Mouse (Mus musculus) heart, postnatal 36 days (tissue): Measurements from ENCODE around the gene Matn4. TPM values are rescaled to one million over a fixed set of nuclear protein-coding genes. Genes with fewer than 3 reads are reported as not detected.

Experiments
- DNase-seq, 2 experiments: peaks; one replicate each; pipeline ENCODE4 v3.0.0; 2021 to 2022
- intact Hi-C: fragments of 180-260 bp; cut with DNase I; formaldehyde crosslinking; loops from one replicate; pipeline ENCODE4 v1.15.1; 2025
- total RNA-seq, 2 experiments: library from RNA; stranded (reverse); gene quantifications; 2 replicates each; pipeline ENCODE4 v1.2.3; 2021

Gene Matn4
- total RNA-seq, 2 experiments from 2014 or later, result 0.51 to 0.75 TPM

DNA sequence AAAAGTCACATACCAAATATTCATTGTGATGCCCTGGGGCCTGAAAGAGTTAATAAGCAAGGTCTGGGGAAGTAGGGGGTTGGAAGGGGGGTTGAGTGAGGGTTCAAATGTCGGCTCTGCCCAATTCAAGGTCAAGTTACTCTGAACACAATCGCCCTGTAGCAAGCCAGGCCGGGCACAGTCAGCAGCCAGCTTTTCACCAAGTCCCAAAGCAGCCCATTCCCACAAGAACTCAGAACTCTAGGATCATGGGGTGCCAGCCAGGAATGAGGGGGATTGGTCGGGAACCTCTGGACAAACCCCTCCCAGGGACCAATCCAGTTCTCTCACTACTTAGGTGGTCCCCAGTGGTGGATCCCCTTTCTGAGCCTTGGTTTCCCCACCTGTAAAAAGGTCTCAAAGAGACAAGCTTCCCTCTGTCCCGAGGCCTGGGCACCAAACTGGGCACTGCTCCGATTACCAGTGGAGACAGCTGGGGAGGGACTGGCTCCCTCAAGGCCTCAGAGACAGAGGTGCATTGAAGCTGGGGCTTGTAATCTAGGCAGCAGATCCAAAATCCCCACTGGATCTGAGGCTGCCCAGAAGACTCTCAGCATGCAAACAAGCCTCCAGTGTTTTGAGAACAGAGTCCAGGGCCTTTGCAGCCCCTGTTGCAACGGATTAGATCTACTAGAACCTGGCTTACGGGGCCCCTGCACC lies 31.4 kb upstream of the Matn4 start:
- DNase-seq, result no peak
- intact Hi-C loops, result no loop called here

DNA sequence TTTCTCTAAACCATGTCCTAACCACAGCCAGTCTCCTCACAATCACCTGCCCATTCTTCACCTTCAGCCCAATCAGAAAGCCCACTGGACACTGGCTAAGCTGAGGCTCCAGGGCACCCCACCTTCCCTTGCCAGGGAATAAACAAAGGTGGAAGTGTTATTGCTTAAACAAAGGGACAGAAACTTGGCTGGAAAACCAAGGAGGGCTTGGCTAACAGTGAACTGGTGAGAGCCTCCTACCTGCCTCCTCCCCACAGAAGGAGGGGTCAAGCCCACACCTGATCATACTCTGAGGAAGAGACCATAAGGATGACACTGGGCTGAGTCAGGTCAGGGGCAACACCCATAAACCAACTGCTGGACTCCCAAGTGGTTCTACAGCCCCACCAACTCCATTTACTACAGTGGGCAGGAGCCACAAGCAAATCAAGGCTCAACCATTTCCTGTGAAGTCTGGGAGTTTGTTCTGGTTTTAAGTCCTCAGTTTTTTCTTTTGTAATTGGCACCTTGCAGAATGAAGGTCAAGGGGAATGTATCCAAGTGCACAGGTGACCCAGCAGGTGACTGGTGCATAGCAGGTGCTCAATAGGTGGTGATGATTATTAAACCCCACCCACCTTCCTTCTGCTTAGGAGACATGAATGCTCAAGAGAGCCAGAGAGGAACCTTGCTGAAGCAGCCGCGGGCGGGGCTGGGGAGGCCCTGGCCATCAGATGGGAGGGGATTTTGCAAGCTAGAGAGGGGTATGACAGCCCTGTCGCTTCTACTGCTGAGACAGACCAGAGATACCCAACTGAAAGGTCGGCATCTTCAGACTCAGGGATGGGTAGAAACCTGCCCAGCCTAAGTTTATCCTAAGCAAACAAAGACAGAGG lies 30.5 kb upstream of the Matn4 start:
- intact Hi-C loops, result no loop called here
- no peak for DNase-seq

GRCm38 (mm10) chr2:164434681-164435080 lies 29.7 kb upstream of the Matn4 start:
- DNase-seq, result no peak
- intact Hi-C loops, result no loop called here

DNA sequence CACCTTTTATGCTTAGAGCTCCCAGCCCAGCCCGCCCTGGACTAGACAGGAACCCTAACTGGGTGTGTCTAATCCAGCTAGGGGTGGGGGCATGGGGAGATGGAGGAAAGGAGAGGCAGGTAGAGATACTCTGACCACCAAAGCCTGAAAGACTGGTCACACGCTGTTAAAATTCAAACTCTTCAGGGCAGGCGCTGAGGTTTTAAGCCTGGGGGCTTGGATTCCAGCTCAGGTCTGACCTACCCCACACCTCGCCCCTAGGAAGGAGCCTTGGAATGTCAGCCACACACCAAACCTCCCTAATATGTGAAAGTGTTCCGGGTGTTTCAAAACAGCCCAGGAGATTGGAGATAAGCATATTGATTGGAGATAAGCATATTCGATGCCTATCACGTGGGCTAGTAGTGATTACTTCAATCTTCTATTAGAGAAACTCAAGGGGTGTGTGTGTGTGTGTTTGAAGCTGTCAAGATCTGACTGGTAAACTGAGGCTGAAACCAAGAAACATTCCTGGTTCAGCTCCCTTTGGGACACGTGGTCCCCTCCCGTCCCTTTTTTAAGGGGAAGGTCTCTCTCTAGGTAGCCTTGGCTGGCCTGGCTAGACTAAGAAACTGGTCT lies 28.4 kb upstream of the Matn4 start:
- intact Hi-C loops, result no loop called here
- DNase-seq, result no peak

GRCm38 (mm10) chr2:164432541-164433191 lies 27.7 kb upstream of the Matn4 start:
- peak in 1 of 2 experiments; percentile 31 for DNase-seq
- intact Hi-C loops, result no loop called here

- intact Hi-C loops, result no loop called here
- DNase-seq, result no peak
Observed at GRCm38 (mm10) chr2:164431676-164432465, 26.9 kb upstream of the Matn4 start.

DNA sequence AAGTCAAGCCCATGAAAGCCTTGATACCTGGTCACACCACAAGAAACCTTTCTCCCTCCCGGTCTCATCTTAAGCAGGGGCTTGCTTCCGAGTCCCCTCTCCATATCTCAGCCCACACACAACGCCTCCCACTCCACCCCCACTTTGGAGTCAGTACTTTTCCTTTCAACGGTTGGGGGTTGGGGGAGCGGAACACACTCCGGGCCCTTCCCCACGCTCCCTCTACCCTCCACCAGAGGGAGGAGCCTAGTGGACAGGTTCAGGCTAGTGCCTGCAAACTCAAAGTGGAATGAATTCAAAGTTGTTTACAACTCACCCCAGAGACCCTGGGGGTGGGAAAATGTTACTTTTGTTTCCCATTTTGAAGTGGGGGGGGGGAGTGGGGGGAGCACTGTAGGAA lies 25.7 kb upstream of the Matn4 start:
- intact Hi-C loops, result no loop called here
- no peak for DNase-seq

GRCm38 (mm10) chr2:164429881-164430615 lies 25.1 kb upstream of the Matn4 start:
- intact Hi-C loops, result no loop called here
- DNase-seq, result no peak

DNA sequence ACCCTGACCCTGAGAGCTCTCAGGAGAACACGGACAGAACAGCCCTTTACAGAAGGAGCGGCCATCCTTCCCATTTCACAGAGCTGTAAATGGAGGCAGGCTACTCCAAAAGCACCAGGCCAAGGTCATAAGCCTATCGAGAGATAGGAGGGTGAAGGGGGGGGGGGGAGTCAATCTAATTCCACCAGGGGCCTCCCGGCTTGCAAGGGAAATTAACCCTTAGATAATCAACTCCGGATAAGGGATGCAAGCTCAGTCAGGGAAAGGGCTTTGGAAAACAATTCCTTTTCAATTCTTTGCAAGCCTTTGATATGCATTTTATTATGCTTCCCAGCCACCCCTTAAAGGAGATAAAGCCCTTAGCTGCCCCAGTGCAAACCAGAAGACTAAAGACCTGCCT lies 23.5 kb upstream of the Matn4 start:
- intact Hi-C loops, result no loop called here
- DNase-seq, result no peak

DNA sequence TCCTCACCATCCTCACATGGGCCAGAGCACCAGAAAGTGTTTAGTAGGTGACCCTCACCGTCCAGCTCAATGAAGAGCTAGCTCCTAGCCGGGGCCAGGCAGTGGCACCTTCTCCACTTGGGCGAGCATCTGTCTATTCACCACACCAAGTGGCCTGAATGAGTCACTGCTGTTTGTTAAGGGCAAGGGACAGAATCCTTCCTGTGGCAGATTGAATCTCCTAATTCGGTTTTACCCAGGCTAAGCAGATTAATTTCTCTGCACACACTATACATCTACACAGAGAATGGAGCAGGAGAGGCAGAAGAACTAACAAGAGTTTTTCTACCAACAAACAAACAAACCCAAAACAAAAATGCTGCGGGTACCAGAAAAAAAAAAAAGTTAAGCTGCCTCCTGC lies 22.0 kb upstream of the Matn4 start:
- intact Hi-C loops, result no loop called here
- DNase-seq, result no peak

GRCm38 (mm10) chr2:164426121-164426520 lies 21.2 kb upstream of the Matn4 start:
- no peak for DNase-seq
- intact Hi-C loops, result no loop called here

- intact Hi-C loops, result no loop called here
- no peak for DNase-seq
Observed at GRCm38 (mm10) chr2:164425401-164425800, 20.4 kb upstream of the Matn4 start.

GRCm38 (mm10) chr2:164424406-164424805 lies 19.4 kb upstream of the Matn4 start:
- intact Hi-C loops, result no loop called here
- DNase-seq, result no peak

GRCm38 (mm10) chr2:164423464-164423863 lies 18.5 kb upstream of the Matn4 start:
- no peak for DNase-seq
- intact Hi-C loops, result no loop called here

- intact Hi-C loops, result no loop called here
Observed at GRCm38 (mm10) chr2:164422675-164423393, 17.9 kb upstream of the Matn4 start.

DNA sequence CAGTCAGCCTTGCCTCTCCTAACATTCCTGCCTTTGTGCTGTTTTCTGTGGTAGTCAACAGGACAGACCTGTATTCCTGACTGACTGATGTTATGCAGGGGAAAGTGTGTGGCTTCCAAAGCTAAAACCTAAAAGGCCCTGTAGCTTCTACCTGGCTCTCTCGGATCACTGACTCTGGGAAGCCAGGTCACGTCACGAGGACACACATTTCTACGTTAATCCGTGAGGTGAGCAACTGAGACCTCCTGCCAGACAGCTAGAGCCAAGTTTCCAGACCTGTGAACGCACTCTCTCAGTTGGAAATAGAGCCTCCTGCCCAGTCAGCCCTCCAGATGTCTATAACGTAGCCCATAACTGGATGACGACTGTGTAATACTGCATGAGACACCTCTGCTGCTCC lies 17.0 kb upstream of the Matn4 start:
- intact Hi-C loops, result no loop called here
- DNase-seq, result no peak

More at GRCm38 (mm10) chr2:164422675-164423393, 17.9 kb upstream of the Matn4 start:
- DNase-seq, result no peak

- intact Hi-C loops, result no loop called here
- no peak for DNase-seq
Observed at GRCm38 (mm10) chr2:164421306-164421705, 16.3 kb upstream of the Matn4 start.

DNA sequence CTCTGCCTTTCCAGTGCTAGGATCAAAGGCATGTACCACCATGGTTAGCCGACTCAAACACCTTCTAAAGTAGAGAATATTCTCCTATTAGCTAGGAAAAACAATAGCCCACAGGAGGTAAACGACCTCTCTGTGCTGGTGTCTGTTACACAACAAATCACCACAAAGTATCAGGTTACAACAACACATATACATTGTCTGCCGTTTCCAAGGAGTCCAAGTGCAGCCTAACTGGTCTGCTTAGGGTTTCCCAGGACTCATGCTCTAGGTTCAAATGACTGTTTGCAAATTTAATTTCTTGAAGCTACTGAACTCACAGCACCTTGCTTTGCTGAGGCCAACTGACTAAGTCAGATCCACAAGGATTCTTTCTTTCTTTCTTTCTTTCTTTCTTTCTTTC lies 14.5 kb upstream of the Matn4 start:
- intact Hi-C loops, result no loop called here
- DNase-seq, result no peak

DNA sequence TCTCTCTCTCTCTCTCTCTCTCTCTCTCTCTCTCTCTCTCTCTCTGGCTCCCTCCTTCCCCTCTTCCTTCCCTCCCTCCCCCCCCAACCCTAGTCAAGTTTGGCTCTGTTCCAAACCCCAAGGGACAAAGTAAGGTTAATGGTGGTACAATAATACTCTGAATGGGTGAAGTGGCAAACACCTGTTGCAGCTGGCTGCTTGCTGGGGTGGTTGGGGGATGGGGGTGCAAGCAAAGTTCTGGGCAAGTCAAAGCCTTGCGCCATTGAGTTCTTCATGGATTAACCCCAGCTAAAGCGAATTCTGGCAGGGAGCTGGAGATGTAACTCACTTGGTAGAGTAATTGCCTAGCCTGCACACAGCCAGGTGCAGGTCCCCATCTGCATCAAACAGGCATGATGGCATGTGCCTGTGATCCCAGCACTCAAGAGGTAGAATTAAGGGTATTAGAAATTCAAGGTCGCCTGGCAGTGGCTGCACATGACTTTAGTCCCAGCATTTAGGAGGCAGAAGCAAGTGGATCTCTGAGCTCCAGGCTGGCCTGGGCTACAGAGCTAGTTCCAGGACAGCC lies 13.4 kb upstream of the Matn4 start:
- intact Hi-C loops, result no loop called here
- no peak for DNase-seq
